Mouse (Mus musculus): ENCODE results near the gene Ptpre.
A peak's percentile ranks its signal among the peaks of the same experiment; 100 is the strongest.
"Not testable (repeated sequence)": the region's sequence is repeated elsewhere in the genome, so short reads cannot be mapped to it uniquely, and the experiment has no call there.

Ptpre gene

GRCm38 (mm10) chr7:135605002-135605803 is 67.9 kb downstream of the Ptpre start:
- DNase-seq (ENCODE audit: low spot score) = no peak

- no peak for DNase-seq (ENCODE audit: low spot score)
Measured at GRCm38 (mm10) chr7:135605804-135606072, 68.5 kb downstream of the Ptpre start.

GRCm38 (mm10) chr7:135608208-135608607 is 70.9 kb downstream of the Ptpre start:
- no peak for DNase-seq (ENCODE audit: low spot score)

- no peak for DNase-seq (ENCODE audit: low spot score)
Measured at GRCm38 (mm10) chr7:135609028-135609427, 71.7 kb downstream of the Ptpre start.

GRCm38 (mm10) chr7:135609655-135610054 is 72.4 kb downstream of the Ptpre start:
- DNase-seq (ENCODE audit: low spot score) = no peak

GRCm38 (mm10) chr7:135612276-135612675 is 75.0 kb downstream of the Ptpre start:
- DNase-seq (ENCODE audit: low spot score) = no peak

GRCm38 (mm10) chr7:135612801-135613200 is 75.5 kb downstream of the Ptpre start:
- DNase-seq (ENCODE audit: low spot score) = no peak

- no peak for DNase-seq (ENCODE audit: low spot score)
Measured at GRCm38 (mm10) chr7:135613380-135613779, 76.1 kb downstream of the Ptpre start.

GRCm38 (mm10) chr7:135614892-135615291 is 77.6 kb downstream of the Ptpre start:
- no peak for DNase-seq (ENCODE audit: low spot score)

GRCm38 (mm10) chr7:135616479-135616878 is 79.2 kb downstream of the Ptpre start:
- not testable (repeated sequence) for DNase-seq (ENCODE audit: low spot score)

- no peak for DNase-seq (ENCODE audit: low spot score)
Measured at GRCm38 (mm10) chr7:135617776-135618175, 80.5 kb downstream of the Ptpre start.

- no peak for DNase-seq (ENCODE audit: low spot score)
Measured at GRCm38 (mm10) chr7:135621649-135622048, 84.4 kb downstream of the Ptpre start.

GRCm38 (mm10) chr7:135622241-135622640 is 85.0 kb downstream of the Ptpre start:
- no peak for DNase-seq (ENCODE audit: low spot score)

GRCm38 (mm10) chr7:135624854-135625253 is 87.6 kb downstream of the Ptpre start:
- no peak for DNase-seq (ENCODE audit: low spot score)

GRCm38 (mm10) chr7:135628363-135628762 is 91.1 kb downstream of the Ptpre start:
- no peak for DNase-seq (ENCODE audit: low spot score)

GRCm38 (mm10) chr7:135629019-135629418 is 91.7 kb downstream of the Ptpre start:
- DNase-seq (ENCODE audit: low spot score) = no peak

- DNase-seq (ENCODE audit: low spot score) = peak; percentile 31
Measured at GRCm38 (mm10) chr7:135631776-135632552, 94.7 kb downstream of the Ptpre start.

- DNase-seq (ENCODE audit: low spot score) = no peak
Measured at GRCm38 (mm10) chr7:135632716-135633258, 95.5 kb downstream of the Ptpre start.

- no peak for DNase-seq (ENCODE audit: low spot score)
Measured at GRCm38 (mm10) chr7:135634851-135635624, 97.8 kb downstream of the Ptpre start.

GRCm38 (mm10) chr7:135637406-135637980 is 100.2 kb downstream of the Ptpre start:
- DNase-seq (ENCODE audit: low spot score) = no peak

- no peak for DNase-seq (ENCODE audit: low spot score)
Measured at GRCm38 (mm10) chr7:135639361-135639760, 102.1 kb downstream of the Ptpre start.
